Mouse (Mus musculus) effector memory CD4-positive, alpha-beta T cell, adult 5 months (primary cell): ENCODE measurements around the gene Cd101. TPM values are rescaled to one million over a fixed set of nuclear protein-coding genes. Genes with fewer than 3 reads are reported as not detected.

Experiments used
- polyA plus RNA-seq: library from polyadenylated mRNA; unstranded; fragments of 100-300 nt; shearing (Covaris generic); gene quantifications from one replicate; pipeline ENCODE4 v1.2.1, GENCODE M21; 2017

Gene Cd101
- polyA plus RNA-seq = 15.5 TPM

DNA sequence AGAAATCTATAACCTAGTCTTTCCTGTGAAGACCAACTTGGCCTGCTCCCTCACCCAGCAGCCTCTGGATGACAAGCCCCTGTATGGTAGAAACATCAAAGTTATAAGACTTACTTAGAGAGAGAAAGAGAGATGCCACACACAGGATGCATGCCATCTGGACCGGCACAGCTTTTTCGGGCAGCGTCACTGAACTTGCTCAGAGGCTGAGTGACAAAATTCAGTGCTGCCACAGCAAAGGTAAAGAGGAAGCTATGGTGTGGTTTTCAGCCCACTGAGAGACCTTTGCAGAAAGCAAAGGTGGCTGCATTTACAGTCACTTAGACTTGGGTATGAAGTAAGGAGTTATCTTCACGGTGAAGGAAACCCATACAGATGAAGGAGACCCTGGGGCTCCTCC is at the start of gene Cd101:
Gene Cd101 (minus strand): TSS at position 218 of the 400 bp plus-strand sequence.

DNA sequence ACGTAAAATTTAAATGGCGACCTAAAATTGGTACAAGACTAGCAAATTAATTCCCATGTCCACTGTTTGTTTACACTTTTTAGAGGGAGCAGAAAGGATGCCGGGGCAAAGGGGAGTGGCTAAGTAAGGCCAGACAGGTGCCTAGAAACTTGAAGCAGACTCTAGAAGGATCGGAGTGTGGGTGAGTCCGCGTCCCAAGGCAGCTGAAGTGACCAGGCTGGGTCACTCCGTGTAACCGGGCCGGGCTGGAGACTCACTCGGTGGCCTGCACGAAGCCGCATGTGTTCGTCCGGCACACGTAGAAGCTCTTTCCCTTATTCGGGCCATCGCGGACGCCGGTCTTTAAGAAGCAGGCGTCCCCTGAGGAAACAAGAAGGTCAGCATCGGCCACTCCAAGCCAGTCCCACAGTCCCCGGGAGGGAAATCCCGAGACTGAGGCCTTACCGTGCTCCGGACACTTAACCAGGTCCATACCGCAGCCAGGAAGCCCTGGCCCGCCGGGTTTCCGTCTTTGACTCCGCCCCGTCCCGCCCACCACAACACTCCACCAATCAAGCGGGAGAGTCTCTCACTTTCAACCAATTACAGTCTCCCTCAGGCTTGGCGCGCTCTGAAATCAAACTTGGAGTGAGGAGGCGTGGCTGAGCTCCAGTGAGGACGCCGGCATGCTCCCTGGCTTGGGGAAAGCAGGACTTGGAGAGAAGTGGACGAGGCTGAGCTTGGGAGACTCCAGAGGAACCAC is 60.0 kb downstream of the Cd101 start, which contains the start of gene Ttf2:
Gene Ttf2 (minus strand): TSS at position 488 of the 742 bp plus-strand sequence.

Other genes with a start within 250 kb of the Cd101 start
- not detected for gene Vtcn1, start 204.1 kb downstream of the Cd101 start, polyA plus RNA-seq
- gene Trim45, start 107.4 kb downstream of the Cd101 start, polyA plus RNA-seq = 0.20 TPM
- 7.4 TPM for gene Ttf2, start 59.9 kb downstream of the Cd101 start, polyA plus RNA-seq
- gene Ptgfrn, start 80.7 kb upstream of the Cd101 start, polyA plus RNA-seq = 1.3 TPM